Mouse (Mus musculus) brown adipose tissue, adult 24 weeks (tissue): Measurements from ENCODE around the gene Tars2. TPM values are rescaled to one million over a fixed set of nuclear protein-coding genes. Genes with fewer than 3 reads are reported as not detected.

Source experiments
- H3K27ac ChIP-seq: fragments of 200-500 bp; replicated peaks from 2 replicates; pipeline ENCODE4 v1.5.1; 2012; ENCODE audit warnings: low read depth, mild to moderate bottlenecking, low read length
- H3K4me1 ChIP-seq: fragments of 200-500 bp; 2 replicates; pipeline ENCODE4 v1.6.1; 2012; ENCODE audit warnings: low read length, mixed read lengths; ENCODE audit not compliant: control insufficient read depth, insufficient read depth, insufficient read length
- H3K4me3 ChIP-seq: fragments of 200-500 bp; 2 replicates; pipeline ENCODE4 v1.5.1; 2012; ENCODE audit warnings: low read depth, mild to moderate bottlenecking, low read length, moderate library complexity; ENCODE audit not compliant: insufficient read depth
- polyA plus RNA-seq: library from polyadenylated mRNA; stranded (reverse); fragments of >200 nt; gene quantifications from 2 replicates; pipeline ENCODE4 v1.2.4, GENCODE M21; 2012; ENCODE audit not compliant: missing spikeins, insufficient read depth, insufficient read length

Gene Tars2
- polyA plus RNA-seq, 1 experiment, result 32.1 TPM

DNA sequence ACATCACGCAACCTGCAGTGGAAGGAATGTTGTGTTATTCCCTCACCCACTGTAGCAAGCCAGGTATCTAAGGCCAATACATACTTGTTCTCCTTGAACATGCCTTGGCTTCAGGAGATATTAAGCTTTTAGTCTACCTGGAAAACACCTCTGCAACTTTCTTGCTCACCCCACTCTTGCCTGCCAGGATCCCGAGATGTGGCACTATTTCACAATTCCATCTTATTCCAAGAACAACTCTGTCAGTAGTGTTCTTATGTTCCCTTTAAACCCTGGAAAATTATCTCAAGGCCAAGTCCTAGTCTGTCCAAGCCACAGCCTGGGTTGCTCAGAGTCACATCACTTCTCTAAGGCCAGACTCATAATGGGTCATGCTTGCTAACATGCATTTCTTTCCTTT is 3.2 kb downstream of the Tars2 start:
- Histone ChIP-seq H3K27ac (no peak overlapping the region), H3K4me3 (no peak overlapping the region), H3K4me1 (no peaks in the 10 kb centered on the region)

DNA sequence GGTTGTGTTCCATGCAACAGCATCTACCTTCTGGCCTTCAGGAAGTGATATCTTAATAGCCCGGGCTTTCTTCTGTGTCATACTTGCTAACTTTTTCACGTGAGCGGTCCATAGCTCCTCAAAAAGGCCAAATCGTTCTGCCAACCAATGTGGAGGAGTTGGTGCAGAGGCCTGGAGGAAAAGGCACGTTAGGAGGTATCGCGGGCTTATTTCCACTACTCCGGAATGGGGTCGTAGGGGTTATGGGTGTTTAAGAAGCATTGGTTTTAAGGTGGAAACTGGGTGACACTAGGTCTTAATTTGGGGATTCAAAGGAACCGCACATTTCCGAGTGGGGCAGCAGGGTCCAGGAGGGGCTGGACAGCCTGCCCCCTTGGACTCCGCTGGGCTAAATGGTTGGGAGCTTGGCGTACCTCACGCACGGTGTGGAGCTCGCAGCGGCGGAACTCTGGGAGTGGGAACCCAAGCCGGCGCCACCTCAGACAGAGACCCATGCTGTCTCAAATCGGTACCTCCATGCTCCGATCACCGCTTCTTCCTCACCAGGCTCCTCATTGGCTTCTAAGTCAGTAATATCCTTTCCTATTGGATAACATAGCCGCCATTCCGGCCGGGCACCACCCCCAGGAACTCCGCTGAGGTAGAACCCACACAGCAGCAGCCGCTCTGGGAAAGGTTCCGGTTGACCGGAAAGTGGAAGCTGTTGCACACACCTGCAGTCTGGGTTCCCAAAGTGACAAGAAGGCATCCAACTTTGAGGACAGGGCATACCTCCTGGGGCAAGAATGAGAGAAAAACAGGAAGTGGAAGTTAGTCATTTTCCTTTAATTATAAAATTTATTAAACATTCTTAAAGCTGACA is 5.4 kb downstream of the Tars2 start:
- Histone ChIP-seq H3K27ac (0 out of 2 replicates have a peak overlapping the region, but pooled peaks have one; percentile 11), H3K4me3 (peak overlapping the region; percentile 96), H3K4me1 (no peaks in the 10 kb centered on the region)

DNA sequence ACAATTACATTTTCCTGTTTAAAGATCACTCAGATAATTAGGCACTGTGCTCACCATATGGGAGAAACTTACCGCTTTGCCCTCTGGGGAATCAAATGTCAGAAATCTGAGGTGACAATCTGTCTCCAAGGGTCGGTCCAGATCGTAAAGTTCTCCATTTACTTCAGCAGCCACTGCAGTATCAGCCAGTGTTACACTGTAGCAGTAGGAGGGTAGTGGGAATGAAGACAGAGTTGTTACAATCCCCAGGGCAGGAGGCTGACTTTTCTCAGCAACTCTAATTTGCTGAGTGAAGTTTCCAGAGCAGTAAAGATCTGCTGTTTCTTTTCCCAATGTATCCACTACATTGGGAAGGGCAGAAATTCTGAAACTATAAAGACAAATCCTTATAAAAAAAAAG is 7.1 kb downstream of the Tars2 start:
- no peak overlapping the region for H3K27ac ChIP-seq
- no peak overlapping the region for H3K4me3 ChIP-seq
- no peaks in the 10 kb centered on the region for H3K4me1 ChIP-seq

DNA sequence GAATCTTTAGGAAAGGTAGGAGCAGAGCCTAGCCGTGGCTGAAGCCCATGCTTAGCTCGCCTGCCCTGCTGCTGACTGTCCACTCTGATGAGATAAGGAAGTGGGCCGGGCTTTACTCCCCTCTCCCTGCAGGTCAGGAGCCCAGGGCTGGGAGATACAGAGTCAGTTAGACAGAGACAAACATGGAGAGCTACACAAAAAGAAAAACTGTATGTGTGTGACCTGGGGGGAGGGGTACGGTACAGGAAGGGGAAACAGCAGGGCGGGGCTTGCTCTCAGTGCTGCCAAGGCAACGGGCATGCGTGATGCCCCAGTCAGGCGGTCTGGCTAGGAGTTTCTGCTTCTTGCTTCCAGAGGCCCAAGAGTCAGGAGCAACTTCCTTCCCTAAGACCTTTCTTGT is 19.6 kb downstream of the Tars2 start:
- Histone ChIP-seq H3K4me3 (no peak overlapping the region), H3K4me1 (peaks cover 6% of the 10 kb centered on the region; the same call in 1 of the 2 replicates), H3K27ac (peak overlapping the region; percentile 14; the same call in 1 of the 2 replicates)

DNA sequence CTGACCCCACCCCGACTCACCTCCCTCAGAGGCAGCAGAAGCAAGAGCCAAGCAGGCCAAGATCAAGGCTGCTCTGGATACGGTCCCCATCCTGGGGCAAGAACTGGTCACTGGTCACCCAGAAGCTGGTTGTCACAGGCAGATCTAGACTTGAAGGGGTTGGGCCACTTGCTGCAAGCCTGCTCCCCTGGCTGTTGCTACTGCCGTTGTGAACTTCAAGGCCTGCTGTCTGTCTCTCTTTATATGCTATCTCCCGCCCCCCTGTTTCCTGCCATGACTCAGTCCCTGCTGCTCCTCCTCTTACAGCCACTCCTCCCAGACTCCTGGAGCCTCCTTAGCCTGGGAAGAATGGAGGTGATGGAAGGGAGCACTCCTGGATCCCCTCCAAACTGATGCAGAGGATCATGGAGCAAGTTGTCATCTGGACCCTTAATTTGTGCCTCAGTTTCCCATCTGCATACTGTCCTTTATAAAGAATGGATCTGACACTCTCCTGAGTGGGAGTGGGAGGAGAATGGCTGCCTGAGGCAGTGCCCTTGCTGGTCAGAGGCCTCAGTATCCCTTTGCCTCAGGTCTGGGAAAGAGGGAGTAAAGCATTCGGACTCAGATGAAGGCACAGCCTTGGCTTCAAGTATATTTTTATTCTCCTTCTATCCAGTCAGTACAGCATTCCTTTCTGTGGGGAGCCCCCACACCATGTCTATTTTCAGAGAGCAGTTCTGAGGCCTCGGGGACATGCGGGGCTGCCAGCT is 20.5 kb downstream of the Tars2 start, which contains the start of gene Ecm1:
Gene Ecm1 (minus strand): TSS at position 217 of the 752 bp plus-strand sequence.
- Histone ChIP-seq H3K4me3 (peak within 1 kb of the TSS; percentile 41), H3K27ac (peak within 1 kb of the TSS; percentile 68), H3K4me1 (peaks cover 6% of the 10 kb centered on the region; the same call in 1 of the 2 replicates)

DNA sequence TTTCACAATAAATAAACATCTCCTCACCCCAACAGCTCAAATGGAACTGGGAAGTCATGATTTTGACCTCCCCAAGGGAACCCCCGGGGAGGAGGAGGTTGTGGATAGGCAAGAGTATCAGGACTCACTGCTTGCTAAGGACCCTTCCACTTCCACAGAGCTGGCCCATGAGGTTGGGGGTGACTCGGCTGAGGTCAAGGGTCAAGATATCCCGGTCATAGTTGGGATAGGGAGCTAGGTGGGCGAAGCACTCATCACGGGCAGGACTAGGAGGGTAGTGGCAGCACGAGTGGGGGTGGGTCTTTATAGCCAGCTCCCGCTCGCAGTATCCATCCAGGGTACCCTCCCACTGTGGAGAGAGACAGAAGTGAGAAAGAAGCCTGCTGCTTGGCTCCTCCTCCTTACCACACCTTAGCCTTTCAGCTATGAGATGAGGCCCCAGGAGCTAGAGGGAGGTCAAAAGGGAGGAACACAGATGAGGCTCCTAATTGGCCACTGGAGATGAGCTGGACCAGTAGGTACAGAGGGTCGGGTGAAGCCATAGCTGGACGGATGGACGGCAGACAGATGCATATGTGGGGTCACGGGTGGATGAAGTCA is 24.8 kb downstream of the Tars2 start:
- H3K4me1 ChIP-seq, result peaks cover 11% of the 10 kb centered on the region; the same call in 1 of the 2 replicates
- no peak overlapping the region for H3K27ac ChIP-seq
- no peak overlapping the region for H3K4me3 ChIP-seq

DNA sequence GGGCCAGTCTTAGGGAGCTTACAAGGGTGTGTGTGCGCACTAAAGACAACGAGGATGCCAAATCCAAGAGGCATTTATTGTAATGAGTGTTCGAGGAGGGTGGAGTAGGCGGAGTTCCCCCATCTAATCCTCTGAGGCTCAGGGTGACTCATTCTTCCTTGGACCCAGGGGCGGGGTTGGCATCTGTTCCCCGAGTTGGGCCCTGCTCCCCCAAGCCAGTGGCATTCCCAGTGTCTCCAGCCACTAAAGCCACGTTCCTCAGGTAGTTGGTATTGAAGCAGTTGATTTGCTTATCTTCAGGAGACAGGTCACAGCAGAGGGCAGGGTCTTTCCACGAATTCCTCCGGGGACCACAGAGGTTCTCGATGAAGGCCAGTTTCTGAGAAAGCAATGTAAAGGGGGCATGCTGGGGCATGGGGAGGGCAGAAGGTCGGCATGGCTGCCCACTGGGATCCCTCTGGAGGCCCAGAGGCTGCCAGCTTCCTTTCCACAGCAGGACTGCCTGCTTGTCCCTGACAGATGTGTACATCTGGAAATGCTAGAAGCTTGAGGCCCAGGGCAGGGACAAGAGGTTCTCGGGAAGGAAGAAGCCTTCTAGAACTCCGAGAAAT is 25.8 kb downstream of the Tars2 start:
- 0 out of 2 replicates have a peak overlapping the region, but pooled peaks have one; percentile 4 for H3K27ac ChIP-seq
- H3K4me3 ChIP-seq, result no peak overlapping the region
- peaks cover 7% of the 10 kb centered on the region; the same call in 1 of the 2 replicates for H3K4me1 ChIP-seq

DNA sequence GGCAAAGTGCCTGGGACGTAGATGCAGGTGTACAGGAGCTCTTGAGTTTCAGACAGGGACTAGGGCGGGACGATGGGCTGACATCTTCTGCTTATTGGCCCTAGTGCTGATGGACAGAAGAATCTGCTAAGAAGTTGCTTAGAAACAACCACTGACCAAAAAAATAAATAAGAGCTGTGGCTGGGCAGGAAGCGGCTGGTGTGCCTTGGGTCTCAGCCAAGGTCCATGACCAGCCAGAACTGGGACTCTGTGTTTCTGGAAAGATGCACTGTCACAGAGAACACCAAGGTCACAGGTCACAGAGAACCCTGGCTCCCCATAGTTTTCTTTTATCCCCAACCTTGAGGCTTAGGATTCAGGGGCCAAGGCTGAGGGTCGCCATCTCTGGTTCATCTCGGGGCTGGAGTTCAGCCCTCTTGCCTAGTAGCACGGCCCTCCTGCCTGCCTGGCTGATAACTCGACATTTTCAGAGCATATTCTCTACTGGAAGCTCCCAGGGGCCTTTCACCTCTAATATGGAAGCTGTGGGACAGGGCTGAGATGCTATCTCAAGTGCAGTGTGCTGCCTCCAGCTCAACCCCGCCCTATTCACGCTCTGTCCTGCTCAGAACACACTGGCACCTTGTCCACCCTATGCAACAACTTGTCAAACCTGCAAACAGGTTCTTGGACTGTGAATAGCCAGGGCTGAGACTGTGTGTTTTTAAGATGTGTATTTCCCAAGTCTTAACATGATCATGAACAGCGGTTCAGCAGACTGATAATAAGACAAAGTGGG is 27.1 kb downstream of the Tars2 start:
- peak overlapping the region; percentile 62 for H3K27ac ChIP-seq
- peaks cover 7% of the 10 kb centered on the region; the same call in 1 of the 2 replicates for H3K4me1 ChIP-seq
- no peak overlapping the region for H3K4me3 ChIP-seq

DNA sequence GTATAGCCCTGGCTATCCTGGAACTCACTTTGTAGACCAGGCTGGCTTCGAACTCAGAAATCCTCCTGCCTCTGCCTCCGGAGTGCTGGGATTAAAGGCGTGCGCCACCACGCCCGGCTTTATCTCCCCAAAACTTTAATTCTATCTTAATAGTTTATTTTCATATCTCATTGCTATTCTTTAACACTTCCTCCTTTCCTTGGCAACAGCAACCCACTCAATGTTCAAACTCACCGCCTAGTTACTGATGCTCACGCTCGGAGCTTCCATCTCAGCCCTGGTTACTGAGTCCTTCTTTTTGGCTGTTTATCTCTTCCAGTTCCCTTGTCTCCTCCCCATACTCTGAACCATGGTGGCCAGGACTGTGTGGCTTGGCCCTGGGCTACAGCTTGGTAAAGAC is 27.7 kb downstream of the Tars2 start:
- Histone ChIP-seq H3K4me3 (no peak overlapping the region), H3K4me1 (peaks cover 7% of the 10 kb centered on the region; the same call in 1 of the 2 replicates), H3K27ac (peak overlapping the region; percentile 62; the same call in 1 of the 2 replicates)

DNA sequence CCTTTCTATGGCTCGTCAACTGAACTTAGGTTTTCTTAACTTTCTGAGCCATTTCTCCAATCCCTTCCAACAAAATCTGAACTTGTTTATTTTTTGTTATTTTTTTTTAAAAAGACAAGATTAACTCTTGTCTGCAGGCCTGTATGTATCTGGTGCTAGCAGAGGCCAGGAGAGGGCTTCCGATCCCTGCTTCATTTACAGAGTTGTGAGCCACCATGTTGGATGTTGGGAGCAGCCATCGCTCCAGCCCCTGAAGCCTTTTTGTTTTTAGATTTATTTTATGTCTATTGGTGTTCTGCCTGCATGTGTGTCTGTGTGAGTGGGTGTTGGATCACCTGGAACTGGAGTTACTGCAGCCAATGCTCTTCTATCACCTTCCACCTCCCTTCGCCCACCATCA is 28.2 kb downstream of the Tars2 start:
- Histone ChIP-seq H3K4me3 (no peak overlapping the region), H3K27ac (no peak overlapping the region), H3K4me1 (peaks cover 7% of the 10 kb centered on the region; the same call in 1 of the 2 replicates)

DNA sequence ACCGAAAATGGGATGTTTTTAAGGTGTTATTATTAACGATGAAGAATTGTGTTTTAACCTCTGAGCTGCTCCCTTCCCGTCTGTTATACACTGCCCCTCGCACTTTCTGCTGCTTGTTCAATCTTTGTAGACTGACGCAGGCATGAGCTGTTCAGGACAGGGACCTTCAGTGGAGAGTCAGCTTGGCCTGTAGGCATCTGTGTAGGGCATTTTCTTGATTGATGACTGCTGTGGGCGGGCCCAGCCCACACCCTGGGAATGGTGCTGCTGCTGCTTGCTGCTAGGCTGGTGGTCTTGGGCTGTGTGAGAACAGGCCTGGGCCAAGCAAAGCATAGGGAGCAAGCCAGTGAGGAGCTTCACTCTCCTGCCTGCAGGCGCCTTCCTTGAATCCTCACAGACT is 29.6 kb downstream of the Tars2 start:
- H3K4me3 ChIP-seq, result no peak overlapping the region

DNA sequence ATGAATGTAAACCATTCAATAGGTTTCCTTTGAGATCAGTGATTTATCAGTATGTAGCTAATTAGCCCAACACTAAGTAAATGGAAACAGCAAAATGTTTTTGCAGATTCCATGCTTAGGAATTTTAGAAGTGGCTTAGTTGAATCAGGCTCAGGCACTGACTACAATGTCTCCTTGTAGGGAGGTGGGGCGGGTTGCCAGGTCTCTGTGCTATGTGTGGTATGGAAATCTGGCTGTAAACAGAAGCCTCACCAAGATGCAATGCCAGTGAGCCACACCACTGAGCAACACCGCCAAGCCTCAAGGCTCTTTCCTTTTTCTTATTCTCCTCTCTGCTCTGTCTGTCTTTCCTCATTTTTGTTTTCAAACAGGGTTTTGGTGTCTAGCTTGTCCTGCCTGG is 31.1 kb downstream of the Tars2 start:
- Histone ChIP-seq H3K4me3 (no peak overlapping the region), H3K27ac (no peak overlapping the region), H3K4me1 (peaks cover 4% of the 10 kb centered on the region; the same call in 1 of the 2 replicates)

More for the DNA sequence above, 29.6 kb downstream of the Tars2 start:
- Histone ChIP-seq H3K27ac (no peak overlapping the region), H3K4me1 (peaks cover 7% of the 10 kb centered on the region; the same call in 1 of the 2 replicates)

DNA sequence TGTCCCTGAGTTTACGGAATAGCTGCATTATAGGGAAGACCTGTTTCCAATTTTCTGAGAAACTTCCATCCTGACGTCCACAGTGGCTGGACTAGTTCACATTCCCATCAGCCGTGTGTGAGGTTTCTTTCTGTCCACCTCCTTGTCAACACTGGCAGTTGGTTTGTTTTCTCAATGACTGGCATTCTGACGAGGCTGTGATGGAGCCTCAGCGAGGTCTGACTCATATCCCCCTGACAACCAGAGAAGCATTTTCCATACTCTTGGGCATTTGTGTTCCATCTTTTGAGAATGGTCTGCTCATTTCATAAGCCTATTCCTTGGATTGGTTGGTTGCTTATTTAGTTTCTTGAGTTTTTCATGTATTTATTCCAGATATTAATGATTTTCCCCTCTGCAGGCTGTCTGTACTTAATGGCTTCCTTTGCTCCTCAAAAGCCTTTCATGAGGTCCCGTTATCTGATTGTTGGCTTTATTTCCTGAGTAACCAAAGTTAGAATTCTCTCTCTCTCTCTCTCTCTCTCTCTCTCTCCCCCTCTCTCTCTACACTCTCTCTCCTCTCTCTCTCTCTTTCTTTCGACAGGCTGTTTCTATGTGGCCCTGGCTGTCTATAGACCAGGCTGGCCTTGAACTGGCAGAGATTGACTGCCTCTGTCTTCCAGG is 33.2 kb downstream of the Tars2 start:
- Histone ChIP-seq H3K4me3 (no peak overlapping the region), H3K27ac (no peak overlapping the region), H3K4me1 (no peaks in the 10 kb centered on the region)

DNA sequence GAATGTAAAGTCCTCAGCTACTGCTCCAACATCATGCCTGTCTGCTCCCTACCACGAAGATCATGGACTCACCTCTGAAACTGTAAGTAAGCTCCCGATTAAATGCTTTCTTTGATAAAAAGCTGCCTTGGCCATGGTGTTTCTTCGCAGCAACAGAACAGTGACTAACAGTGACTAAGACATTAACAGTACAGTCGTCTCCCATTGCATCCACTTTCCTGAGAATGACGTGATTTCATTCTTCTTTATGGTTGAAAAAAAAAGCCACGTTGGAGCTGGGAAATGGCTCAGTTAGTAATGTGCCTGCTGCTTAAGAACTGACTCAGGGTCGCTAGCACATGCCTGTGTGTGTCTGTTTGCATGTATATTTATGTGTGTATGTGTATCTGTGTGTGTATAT is 34.1 kb downstream of the Tars2 start:
- no peak overlapping the region for H3K4me3 ChIP-seq
- no peaks in the 10 kb centered on the region for H3K4me1 ChIP-seq
- H3K27ac ChIP-seq, result no peak overlapping the region
